Mouse (Mus musculus): ENCODE measurements around the gene Pfn4.
"Not testable (repeated sequence)": the region's sequence is repeated elsewhere in the genome, so short reads cannot be mapped to it uniquely, and the experiment has no call there.

Pfn4 gene

GRCm38 (mm10) chr12:4788128-4788527 is 19.3 kb downstream of the Pfn4 start:
- DNase-seq (ENCODE audit: low spot score in 2 of 2), result not testable (repeated sequence)

- no peak for DNase-seq (ENCODE audit: low spot score in 2 of 2)
These were observed 24.9 kb downstream of the Pfn4 start for GRCm38 (mm10) chr12:4793718-4794117.

- DNase-seq (ENCODE audit: low spot score in 2 of 2), result not testable (repeated sequence)
These were observed 28.6 kb downstream of the Pfn4 start for GRCm38 (mm10) chr12:4797471-4797870.

GRCm38 (mm10) chr12:4811036-4811435 is 42.2 kb downstream of the Pfn4 start:
- no peak for DNase-seq (ENCODE audit: low spot score in 2 of 2)

DNA sequence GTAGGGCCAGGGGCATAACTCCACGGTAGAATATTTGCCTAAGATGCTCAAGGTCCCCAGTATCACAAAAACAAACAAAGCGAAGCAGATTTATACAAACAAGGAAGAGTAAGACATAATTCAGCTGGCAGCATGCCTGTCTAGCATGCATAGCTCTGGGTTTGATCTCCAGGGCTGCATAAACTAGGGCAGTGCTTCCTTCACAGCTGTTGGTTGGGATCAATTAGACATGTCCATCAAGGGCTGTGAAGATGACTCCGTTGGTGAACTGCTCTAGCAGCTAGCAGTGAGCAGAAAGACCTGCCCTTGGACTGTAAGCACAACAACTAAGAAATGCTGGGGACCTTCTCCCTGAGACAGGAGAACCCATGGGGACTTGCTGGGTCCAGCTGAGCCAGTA is 42.9 kb downstream of the Pfn4 start:
- no peak for DNase-seq (ENCODE audit: low spot score in 2 of 2)

DNA sequence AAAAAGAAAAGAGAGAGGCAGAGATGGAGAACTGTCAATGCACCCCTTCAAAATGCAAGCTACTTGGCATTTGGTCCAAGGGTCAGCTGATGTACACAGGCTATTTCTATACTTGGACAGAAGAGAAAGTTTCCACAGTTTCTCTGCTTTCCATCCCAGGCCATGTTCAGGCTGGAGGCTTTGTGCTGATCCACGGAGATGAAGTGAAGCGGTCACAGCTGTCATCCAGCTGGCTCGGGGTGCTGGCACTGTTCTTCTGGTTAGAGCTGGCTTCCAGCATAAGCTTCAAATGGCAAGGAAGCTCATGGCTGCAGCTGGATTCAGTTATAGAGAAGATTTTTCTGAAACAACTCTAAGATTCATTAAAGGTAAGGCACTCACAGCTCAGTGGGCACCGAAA is 44.8 kb downstream of the Pfn4 start:
- DNase-seq (ENCODE audit: low spot score in 2 of 2), result no peak

DNA sequence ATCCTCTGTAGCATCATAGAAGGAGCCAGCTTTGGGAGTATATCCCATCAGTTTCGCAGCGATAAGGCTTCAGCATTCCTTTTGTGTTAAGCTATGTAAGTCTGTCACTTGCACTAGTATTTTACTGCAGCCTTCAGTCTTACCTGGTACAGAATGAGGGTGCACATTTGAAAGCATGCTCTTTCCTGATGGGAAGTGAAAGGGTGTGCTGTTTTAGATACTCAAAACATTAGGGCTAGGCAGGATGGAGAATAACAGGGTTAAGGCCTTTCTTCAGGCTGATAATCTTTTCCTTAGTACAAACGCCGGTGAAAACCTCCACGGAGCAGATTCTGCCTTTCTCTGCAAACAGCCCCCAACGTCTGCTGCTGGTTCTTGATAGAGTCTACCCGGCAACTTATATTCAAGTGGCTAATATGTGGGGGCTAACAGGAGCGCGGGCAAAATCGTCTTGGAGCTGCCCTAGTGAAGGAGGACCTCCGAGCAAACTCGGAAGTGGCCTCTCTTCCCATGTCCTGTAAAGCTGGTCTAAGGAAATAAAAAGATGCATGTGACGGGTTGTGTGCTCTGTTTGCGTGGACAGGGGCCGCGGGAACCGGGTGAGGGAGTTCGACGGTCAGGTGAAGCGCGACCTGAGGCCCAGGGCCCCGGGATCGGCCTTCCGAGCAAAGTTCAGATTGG is 48.0 kb downstream of the Pfn4 start:
- no peak for DNase-seq (ENCODE audit: low spot score in 2 of 2)

DNA sequence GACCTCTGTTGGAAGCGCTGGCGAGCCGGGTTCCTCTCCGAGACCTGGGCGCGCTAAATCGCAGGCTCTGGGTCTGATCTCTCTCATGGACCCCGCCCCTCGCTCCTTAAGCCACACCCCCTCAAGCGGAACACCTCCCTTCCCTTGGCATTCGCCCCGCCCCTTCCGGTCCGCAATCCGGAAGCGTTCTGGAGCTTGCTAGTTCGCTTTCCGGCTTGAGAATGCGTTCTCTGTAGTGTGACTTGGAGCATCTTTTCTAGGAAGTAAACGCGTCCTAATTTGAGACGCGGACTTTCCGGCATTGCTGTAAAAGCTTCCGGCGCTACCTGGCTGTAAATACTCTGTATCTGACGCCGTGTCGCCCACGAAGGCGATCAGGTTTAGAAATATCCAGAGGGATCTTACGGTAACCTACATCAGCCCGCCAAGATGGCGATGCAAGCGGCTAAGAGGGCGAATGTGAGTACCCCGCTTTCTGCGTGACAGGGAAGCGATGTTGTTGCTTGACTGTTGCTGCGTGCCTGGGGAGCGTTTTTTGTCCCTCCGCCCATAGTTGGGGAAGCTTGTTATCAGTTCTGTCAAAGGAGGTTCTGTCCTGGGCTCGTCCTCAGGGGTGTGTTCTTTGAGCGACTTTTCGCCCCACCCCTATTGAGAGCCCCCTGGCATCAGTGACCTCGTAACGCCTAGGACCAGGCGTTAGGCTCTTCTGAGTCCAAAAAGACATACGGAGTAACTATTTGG is 48.7 kb downstream of the Pfn4 start, which contains the start of gene Sf3b6:
TSS of gene Sf3b6 (plus strand) at position 184 of the 741 bp plus-strand sequence.
- DNase-seq (ENCODE audit: low spot score in 2 of 2), result peak; percentile 98 to 99

- DNase-seq (ENCODE audit: low spot score in 2 of 2), result no peak
These were observed 58.4 kb downstream of the Pfn4 start for GRCm38 (mm10) chr12:4827256-4827655.
